Mouse (Mus musculus) midbrain, embryonic 15.5 days (tissue): ENCODE measurements around the gene Lysmd2. TPM values are rescaled to one million over a fixed set of nuclear protein-coding genes. Genes with fewer than 3 reads are reported as not detected.
A peak's percentile ranks its signal among the peaks of the same experiment; 100 is the strongest.

Experiments used
- ATAC-seq: fragments of 200-750 bp; cut with Nextera tagmentation; replicated peaks from 2 replicates; pipeline ENCODE4 v1.8.0; 2017; ENCODE audit warnings: moderate TSS enrichment
- H3K27ac ChIP-seq: fragments of 300-500 bp; sonication (generic); 2 replicates; pipeline ENCODE4 v1.5.1; 2015; ENCODE audit warnings: mild to moderate bottlenecking, inconsistent platforms
- H3K27me3 ChIP-seq: fragments of 300-500 bp; sonication (generic); replicated peaks from 2 replicates; pipeline ENCODE4 v1.6.1; 2015; ENCODE audit warnings: inconsistent platforms
- H3K36me3 ChIP-seq: fragments of 300-500 bp; sonication (generic); replicated peaks from 2 replicates; pipeline ENCODE4 v1.6.1; 2015; ENCODE audit warnings: inconsistent platforms
- H3K4me1 ChIP-seq: fragments of 300-500 bp; sonication (generic); 2 replicates; pipeline ENCODE4 v1.6.1; 2015; ENCODE audit warnings: inconsistent platforms
- H3K4me2 ChIP-seq: fragments of 300-500 bp; sonication (generic); 2 replicates; pipeline ENCODE4 v1.6.1; 2015; ENCODE audit warnings: inconsistent platforms, mild to moderate bottlenecking, moderate library complexity
- H3K4me3 ChIP-seq: fragments of 300-500 bp; sonication (generic); 2 replicates; pipeline ENCODE4 v1.5.1; 2015; ENCODE audit warnings: mild to moderate bottlenecking, inconsistent platforms
- H3K9ac ChIP-seq: fragments of 300-500 bp; sonication (generic); 2 replicates; pipeline ENCODE4 v1.6.1; 2015; ENCODE audit warnings: mild to moderate bottlenecking, inconsistent platforms
- H3K9me3 ChIP-seq: fragments of 300-500 bp; sonication (generic); 2 replicates; pipeline ENCODE4 v1.6.1; 2016; ENCODE audit warnings: inconsistent platforms
- WGBS: fragments of 180-500 bp; shearing (Covaris S2); methylation state at CpG from one replicate; pipeline ENCODE4 v1.1.7; 2015; ENCODE audit warnings: mixed read lengths; 5-methylcytosine and 5-hydroxymethylcytosine counted together
- polyA plus RNA-seq: library from polyadenylated mRNA; unstranded; fragments of >200 nt; fragmentation: Nextera tagmentation; extraction: Ambion mirVana; gene quantifications from 2 replicates; pipeline ENCODE4 v1.2.1, GENCODE M21; 2015

Lysmd2 gene
- 27.8 and 31.9 TPM in 2 replicates for polyA plus RNA-seq

DNA sequence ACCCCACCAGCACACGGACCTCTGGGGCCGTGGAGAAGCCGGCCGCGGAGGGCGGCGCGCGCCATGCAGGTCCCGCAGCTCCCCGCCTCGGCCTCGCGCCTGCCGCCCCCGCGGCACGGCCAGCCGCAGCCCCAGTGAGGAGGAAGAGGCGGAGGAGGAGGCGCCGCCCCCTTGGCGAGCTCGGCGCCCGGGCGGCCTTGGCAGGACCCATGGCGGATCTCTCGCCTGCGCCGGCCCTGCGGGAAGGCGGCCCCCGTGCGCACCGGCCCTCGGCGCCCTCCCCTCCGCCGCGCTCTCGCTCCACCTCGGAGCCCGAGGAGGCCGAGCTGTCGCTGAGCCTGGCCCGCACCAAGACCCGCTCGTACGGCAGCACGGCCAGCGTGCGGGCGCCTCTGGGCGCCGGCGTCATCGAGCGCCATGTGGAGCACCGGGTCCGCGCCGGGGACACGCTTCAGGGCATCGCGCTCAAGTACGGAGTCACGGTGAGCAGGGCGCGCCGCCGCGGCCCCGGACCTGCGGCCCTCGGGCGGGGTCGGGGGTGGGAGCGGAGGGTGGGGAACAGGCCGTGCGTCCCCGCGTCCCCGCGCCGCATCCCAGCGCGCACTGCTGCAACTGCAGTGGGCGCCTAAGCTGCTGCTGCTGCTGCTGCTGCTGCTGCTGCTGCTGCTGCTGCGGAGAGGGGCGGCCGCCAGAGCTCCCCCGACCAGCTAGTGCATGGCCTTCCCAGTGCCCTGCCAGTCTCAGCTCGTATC is at the start of gene Lysmd2:
TSS of gene Lysmd2 (plus strand) at position 186 of the 752 bp plus-strand sequence.
- H3K4me3 ChIP-seq = peak within 1 kb of the TSS; percentile 69
- peak; percentile 91 for ATAC-seq
- no peaks in the 10 kb centered on the region for H3K36me3 ChIP-seq
- H3K9ac ChIP-seq = peak within 1 kb of the TSS; percentile 66
- peak within 1 kb of the TSS; percentile 80 for H3K4me2 ChIP-seq
- H3K9me3 ChIP-seq = no peaks in the 10 kb centered on the region
- no peaks in the 10 kb centered on the region for H3K27me3 ChIP-seq
- under 1% methylated on average over 70 of the region's 94 CpGs for WGBS
- H3K4me1 ChIP-seq = peaks cover 12% of the 10 kb centered on the region
- peak within 1 kb of the TSS; percentile 96 for H3K27ac ChIP-seq

DNA sequence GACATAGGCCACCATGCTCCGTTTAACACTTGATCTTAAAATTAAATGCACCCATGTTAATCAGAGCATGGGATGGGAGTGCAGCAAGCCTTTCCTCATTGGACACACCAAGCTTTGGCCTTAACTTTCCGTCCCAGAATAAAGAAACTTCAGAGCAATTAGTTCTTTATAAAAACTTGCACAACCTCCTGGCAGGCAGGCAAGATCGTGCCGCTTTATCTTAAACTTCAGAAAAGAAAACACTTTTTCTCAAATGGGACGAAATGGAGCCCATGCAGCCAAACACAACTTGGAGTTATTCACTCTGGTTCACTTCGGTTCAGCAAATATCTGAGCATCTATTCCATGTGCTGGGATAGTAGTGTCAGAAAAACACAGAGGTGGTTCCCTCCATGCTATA is 46.2 kb upstream of the Lysmd2 start:
- H3K4me1 ChIP-seq = no peaks in the 10 kb centered on the region
- no peak overlapping the region for H3K9ac ChIP-seq
- no peaks in the 10 kb centered on the region for H3K9me3 ChIP-seq
- no peaks in the 10 kb centered on the region for H3K27me3 ChIP-seq
- no peak for ATAC-seq
- H3K27ac ChIP-seq = no peak overlapping the region
- H3K36me3 ChIP-seq = peaks cover 66% of the 10 kb centered on the region
- no peak overlapping the region for H3K4me2 ChIP-seq
- 94% methylated on average over 6 of the region's 6 CpGs for WGBS
- no peak overlapping the region for H3K4me3 ChIP-seq

DNA sequence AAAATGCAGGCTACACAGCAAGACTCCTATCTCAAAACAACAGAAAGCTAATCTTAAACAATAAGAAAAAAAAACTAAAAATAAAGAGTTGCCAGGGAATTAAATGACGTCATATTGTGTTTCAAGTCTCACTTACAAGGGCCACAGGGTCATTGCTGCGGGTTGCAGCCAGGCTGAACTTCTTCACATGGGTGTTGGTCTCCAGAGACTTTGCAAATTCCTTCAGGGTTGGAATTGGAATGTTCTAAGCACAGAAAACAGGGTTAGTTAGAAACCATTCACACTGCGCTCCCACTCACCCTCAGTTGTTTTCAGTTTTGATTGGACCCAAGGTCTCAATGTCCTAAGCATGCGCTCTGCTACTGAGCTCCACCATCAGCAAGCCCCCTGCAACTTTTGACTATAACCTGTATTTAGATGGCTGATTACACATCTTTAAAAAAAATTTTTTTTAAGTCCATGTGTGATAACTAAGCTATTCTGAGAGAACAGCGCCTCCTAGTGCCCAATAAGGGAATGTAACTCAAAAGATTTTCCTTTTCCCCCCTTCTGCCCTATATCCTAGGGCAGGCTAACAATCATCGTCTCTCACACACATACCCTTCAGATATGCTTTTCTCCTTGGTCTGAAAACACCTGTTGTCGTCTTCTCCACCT is 43.7 kb upstream of the Lysmd2 start:
- Histone ChIP-seq H3K4me2 (no peak overlapping the region), H3K27ac (no peak overlapping the region), H3K4me3 (no peak overlapping the region), H3K9me3 (no peaks in the 10 kb centered on the region), H3K9ac (no peak overlapping the region), H3K4me1 (no peaks in the 10 kb centered on the region), H3K36me3 (peaks cover 69% of the 10 kb centered on the region), H3K27me3 (no peaks in the 10 kb centered on the region)
- ATAC-seq = no peak; the same call in 1 of the 2 replicates
- 56% methylated on average over 7 of the region's 7 CpGs for WGBS

DNA sequence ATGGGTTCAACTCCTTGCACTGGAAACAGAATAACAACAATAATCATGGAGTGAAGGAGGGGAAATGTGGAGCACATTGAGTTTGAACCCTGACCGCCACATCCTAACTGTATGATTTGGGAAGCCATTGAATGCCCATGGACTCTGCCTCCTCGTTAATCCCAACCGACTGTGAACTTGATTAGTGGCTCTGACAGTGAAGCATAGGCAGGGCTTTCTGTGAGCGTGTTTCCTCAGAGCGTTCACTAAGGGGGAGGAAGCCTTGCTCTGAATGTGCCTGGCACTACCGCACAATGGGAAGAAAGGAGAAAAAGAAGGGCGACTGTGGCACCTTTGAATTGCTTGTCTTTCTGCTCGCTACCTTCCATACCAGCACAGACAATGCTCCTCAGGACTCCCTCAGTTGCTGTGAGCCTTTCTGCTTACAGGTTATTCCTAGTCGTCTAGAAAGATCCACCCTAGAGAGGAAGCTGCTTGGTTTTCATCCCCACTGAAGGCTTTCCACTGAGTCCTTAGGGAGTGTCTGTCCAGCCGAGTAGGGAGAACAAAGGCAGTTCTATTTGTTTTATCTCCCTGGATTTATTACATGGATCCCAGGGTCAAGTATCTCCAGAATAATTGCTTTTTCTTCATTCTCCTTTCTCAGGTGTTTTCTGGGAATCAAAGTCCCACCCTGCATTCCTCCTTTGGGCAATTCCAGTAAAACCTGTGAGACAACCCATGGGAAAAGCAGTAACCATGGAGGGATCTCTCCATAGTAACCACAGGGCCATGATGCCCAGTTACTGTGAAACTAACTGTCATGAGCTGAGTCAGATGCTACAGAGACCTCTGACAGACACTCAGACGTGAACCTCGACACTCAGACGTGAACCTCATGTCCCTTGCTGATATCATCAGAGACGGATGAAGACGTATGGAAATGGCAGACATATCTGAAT is 35.4 kb upstream of the Lysmd2 start:
- Histone ChIP-seq H3K9ac (no peak overlapping the region), H3K4me2 (no peak overlapping the region), H3K27me3 (no peaks in the 10 kb centered on the region), H3K9me3 (no peaks in the 10 kb centered on the region), H3K36me3 (peaks cover 66% of the 10 kb centered on the region), H3K4me1 (peaks cover 6% of the 10 kb centered on the region), H3K4me3 (no peak overlapping the region), H3K27ac (no peak overlapping the region)
- ATAC-seq = no peak
- 85% methylated on average over 15 of the region's 15 CpGs for WGBS

DNA sequence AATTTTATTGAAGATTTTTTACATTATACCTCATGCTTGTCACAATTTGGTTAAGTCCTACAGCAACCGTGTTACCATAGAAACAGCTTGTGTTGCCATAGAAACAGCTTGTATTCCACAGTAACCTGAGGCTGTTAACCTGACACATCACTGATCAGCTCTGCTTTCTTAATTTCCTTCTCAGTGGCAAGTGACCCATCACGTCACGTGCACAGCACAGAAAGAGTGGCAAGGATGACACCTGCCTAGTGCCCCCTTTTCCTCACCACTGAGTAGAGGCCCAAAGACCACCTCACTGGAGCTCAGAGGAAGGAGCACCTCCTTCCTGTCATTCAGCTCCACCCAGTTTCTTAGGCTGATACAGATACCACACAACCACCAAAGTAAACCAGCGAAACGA is 32.1 kb upstream of the Lysmd2 start:
- Histone ChIP-seq H3K9me3 (no peaks in the 10 kb centered on the region), H3K4me1 (peaks cover 6% of the 10 kb centered on the region), H3K4me3 (no peak overlapping the region), H3K27ac (peak overlapping the region; percentile 53; the same call in 1 of the 2 replicates), H3K27me3 (no peaks in the 10 kb centered on the region), H3K36me3 (peaks cover 35% of the 10 kb centered on the region), H3K9ac (no peak overlapping the region), H3K4me2 (no peak overlapping the region)
- WGBS = 71% methylated on average over 5 of the region's 5 CpGs
- ATAC-seq = peak; percentile 58

DNA sequence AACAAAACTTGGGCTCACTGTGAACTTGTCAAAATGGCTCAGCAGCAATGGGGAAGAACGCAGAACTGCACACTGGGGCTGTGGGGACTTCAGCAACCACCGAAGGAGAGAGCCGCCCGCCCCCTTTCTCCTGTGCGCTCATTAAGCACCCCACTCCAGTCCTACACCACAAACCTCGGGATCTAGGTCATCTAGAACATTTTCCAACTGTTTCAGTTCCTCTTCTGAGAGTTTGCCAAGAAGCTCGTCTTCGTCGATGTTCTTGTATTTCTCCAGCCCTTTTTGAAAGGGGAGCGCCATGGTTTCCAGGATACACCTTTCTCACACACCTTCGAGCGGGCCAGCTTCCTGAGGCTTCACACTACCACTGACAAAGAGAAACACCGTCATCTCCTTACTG is 28.5 kb upstream of the Lysmd2 start:
- no peaks in the 10 kb centered on the region for H3K27me3 ChIP-seq
- ATAC-seq = no peak
- peaks cover 11% of the 10 kb centered on the region; the same call in 1 of the 2 replicates for H3K36me3 ChIP-seq
- H3K9ac ChIP-seq = no peak overlapping the region
- whole genome bisulfite sequencing = 92% methylated on average over 13 of the region's 13 CpGs
- no peak overlapping the region for H3K27ac ChIP-seq
- peaks cover 13% of the 10 kb centered on the region for H3K4me1 ChIP-seq
- no peaks in the 10 kb centered on the region for H3K9me3 ChIP-seq
- H3K4me2 ChIP-seq = no peak overlapping the region
- H3K4me3 ChIP-seq = no peak overlapping the region

DNA sequence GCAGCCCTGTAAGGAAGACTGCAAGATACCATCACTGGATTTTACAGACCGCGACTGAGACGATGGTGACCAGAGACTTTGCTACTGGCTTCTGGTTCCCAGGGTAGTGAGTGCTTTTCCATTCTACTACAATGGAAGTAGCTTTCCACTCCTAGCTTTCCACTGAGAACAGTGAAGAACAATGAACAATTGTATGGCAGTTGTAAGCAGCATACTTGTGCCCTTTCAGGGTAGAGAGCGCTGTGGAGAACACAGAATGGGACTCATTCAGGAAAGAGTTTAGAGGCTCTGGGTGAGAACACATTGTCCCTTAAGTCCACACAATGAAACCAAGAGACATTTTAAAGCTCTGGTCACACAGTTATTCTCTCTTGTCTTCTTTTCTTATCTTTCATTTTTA is 27.9 kb upstream of the Lysmd2 start:
- Histone ChIP-seq H3K36me3 (peaks cover 6% of the 10 kb centered on the region; the same call in 1 of the 2 replicates), H3K9me3 (no peaks in the 10 kb centered on the region), H3K4me1 (peaks cover 13% of the 10 kb centered on the region), H3K4me2 (no peak overlapping the region), H3K4me3 (no peak overlapping the region), H3K27me3 (no peaks in the 10 kb centered on the region), H3K27ac (no peak overlapping the region), H3K9ac (no peak overlapping the region)
- no peak for ATAC-seq
- 74% methylated on average over 4 of the region's 4 CpGs for WGBS

DNA sequence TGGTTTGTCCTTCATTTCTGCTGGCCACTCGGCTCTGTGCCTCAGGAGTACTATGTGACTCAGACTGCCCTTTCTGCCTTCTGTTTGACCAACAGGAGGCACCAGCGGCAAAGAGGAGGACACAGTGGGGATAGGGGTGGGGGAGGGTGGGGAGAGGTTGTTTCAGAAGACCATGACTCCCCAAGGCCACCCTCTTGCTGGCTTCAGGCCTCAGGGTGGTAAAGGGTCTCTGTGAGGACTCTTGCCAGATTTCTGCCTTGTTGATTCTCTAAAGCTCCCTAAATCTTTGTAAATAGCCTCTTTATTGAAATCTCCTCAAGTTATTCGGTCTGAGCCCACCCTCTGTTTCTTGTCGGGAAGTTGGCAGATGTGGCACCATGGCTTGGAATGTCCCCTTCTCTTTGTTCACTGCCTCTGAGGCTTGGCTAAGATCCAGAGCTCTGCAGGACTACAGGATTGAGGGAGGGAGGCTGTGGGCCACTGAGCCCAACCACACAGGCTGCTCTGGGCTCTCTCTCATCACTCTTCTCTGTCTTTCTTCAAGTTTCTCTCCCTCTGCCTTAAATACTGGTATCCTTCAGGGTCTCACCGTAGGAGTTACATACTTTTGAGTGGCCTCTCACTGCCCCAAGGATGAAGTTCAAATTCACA is 26.2 kb upstream of the Lysmd2 start:
- H3K27me3 ChIP-seq = no peaks in the 10 kb centered on the region
- 0 out of 2 replicates have a peak, but pooled peaks cover 7% of the 10 kb centered on the region for H3K4me1 ChIP-seq
- no peaks in the 10 kb centered on the region for H3K9me3 ChIP-seq
- peak overlapping the region; percentile 52; the same call in 1 of the 2 replicates for H3K27ac ChIP-seq
- peaks cover 1% of the 10 kb centered on the region; the same call in 1 of the 2 replicates for H3K36me3 ChIP-seq
- H3K9ac ChIP-seq = no peak overlapping the region
- peak; percentile 92 for ATAC-seq
- H3K4me2 ChIP-seq = no peak overlapping the region
- WGBS = 32% methylated on average over 5 of the region's 5 CpGs
- H3K4me3 ChIP-seq = no peak overlapping the region

DNA sequence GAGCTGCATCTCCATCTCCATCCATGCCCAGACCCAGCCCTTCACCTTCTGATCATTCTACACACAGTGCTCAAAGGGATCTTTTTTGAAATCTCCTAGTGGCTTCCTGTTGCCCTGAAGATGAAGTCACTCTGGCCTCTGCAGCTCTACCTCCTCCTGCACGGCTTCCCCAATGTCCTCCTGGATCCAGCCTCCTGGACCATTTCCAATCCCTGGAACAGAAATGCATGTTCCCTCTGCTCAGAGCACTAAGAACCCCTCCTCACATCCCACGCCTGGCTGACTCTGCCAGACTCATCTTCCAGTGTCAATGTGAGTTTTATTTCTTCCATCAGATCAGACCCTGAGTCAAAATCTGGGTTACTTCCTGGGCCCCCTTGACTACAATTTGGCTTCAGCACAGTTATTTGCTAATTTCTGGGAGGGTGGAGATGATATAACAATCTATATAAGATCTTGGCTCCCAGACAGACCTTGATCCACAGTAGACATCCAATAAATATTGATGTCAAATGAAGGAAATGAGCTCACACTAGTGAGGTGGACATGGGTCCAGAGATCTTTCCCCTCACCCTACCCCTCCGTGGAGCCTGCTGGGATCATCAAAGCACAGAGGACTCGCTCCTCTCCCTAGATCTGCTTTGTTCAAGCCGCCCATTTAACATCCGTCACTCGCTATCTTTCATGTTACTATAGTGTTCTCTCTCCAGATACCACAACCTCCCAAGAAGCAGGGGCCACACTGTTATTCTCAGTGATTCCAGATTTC is 25.2 kb upstream of the Lysmd2 start:
- Histone ChIP-seq H3K27me3 (no peaks in the 10 kb centered on the region), H3K4me3 (no peak overlapping the region), H3K4me2 (no peak overlapping the region), H3K4me1 (0 out of 2 replicates have a peak, but pooled peaks cover 7% of the 10 kb centered on the region), H3K27ac (no peak overlapping the region), H3K9ac (no peak overlapping the region), H3K9me3 (no peaks in the 10 kb centered on the region), H3K36me3 (peaks cover 11% of the 10 kb centered on the region)
- 67% methylated on average over 7 of the region's 7 CpGs for WGBS
- ATAC-seq = no peak

DNA sequence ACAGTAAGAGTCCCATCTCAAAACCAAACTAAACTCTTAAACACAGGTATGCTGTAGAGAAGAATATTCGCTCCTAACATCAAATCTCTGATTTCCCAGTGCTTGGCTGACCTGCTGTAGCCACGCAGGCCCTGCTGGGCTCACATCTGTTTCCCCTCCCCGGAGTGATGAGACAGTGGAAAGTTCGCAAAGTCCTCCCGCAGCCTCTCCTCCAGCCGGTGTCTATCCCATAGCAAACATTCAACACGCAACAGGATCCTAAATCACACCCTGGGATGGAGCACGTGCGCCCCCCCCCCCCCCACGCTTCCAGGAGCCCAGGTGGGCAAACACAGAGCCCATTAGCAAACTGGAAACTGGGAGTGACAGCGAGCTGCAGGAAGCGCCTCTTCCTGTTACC is 24.0 kb upstream of the Lysmd2 start:
- Histone ChIP-seq H3K9me3 (no peaks in the 10 kb centered on the region), H3K4me1 (0 out of 2 replicates have a peak, but pooled peaks cover 7% of the 10 kb centered on the region), H3K4me3 (no peak overlapping the region), H3K27me3 (no peaks in the 10 kb centered on the region), H3K36me3 (peaks cover 14% of the 10 kb centered on the region), H3K9ac (no peak overlapping the region), H3K4me2 (no peak overlapping the region), H3K27ac (no peak overlapping the region)
- ATAC-seq = no peak
- WGBS = 70% methylated on average over 12 of the region's 12 CpGs

DNA sequence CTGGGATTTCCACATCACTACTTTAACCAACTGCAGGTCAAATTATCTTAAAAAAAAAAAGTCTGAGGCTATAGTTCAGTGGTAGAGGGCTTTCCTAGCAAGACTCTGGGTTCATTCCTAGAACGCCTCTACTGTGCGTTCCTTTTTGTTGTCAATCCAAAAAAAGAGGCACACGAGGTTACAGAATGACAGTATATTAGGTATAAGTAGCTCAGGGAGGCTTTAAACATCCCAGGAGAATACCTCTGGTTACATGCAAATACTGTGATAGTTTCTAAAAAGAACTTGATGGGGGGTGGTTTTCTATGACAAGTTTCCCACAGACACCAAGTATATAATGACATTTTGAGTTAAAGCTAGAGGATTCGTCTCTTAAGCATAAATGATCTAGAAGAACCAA is 18.0 kb upstream of the Lysmd2 start:
- H3K4me3 ChIP-seq = no peak overlapping the region
- peaks cover 13% of the 10 kb centered on the region for H3K4me1 ChIP-seq
- H3K27me3 ChIP-seq = no peaks in the 10 kb centered on the region
- no peak overlapping the region for H3K27ac ChIP-seq
- no peak for ATAC-seq
- peaks cover 14% of the 10 kb centered on the region for H3K36me3 ChIP-seq
- WGBS = 92% methylated on average over 4 of the region's 4 CpGs
- H3K9ac ChIP-seq = no peak overlapping the region
- no peak overlapping the region for H3K4me2 ChIP-seq
- H3K9me3 ChIP-seq = no peaks in the 10 kb centered on the region
